Mouse (Mus musculus) heart, adult 10 weeks (tissue): ENCODE results near the gene Gm4985. TPM values are rescaled to one million over a fixed set of nuclear protein-coding genes. Genes with fewer than 3 reads are reported as not detected.

Experiments used
- polyA plus RNA-seq: library from polyadenylated mRNA; stranded (reverse); fragments of 350-450 nt; fragmentation: Illumina TruSeq; extraction: RNeasy Lipid Tissue Mini Kit (QIAGEN cat#74804); gene quantifications from one replicate; pipeline ENCODE4 v1.2.3, GENCODE M21; 2014; ENCODE audit warnings: low read depth, low replicate concordance

Gm4985 gene
- not detected for polyA plus RNA-seq

DNA sequence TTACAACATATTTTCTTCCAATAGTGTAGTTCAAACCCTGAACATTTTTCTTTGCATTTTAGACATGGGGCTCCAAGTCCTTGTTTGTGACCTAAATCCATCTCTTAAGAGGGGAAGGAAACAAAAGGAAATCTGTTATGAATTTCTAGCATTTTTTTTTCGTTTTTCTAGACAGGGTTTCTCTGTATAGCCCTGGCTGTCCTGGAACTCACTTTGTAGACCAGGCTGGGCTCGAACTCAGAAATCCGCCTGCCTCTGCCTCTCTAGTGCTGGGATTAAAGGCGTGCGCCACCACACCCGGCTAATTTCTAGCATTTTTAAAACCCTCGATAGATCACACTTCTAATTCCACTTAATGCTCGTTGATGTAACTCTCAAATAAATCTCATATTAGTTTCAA, at the start of gene Gm4985:
Gene Gm4985 (minus strand): TSS at position 101 of the 400 bp plus-strand sequence.

Other genes starting within 250 kb of the Gm4985 start
- gene Gm4907, start 76.4 kb downstream of the Gm4985 start, polyA plus RNA-seq = not detected